Mouse (Mus musculus) liver, embryonic 12.5 days (tissue): Measurements from ENCODE around the gene Nucks1. TPM values are rescaled to one million over a fixed set of nuclear protein-coding genes. Genes with fewer than 3 reads are reported as not detected.

Experiments
- ATAC-seq: fragments of 200-750 bp; cut with Nextera tagmentation; 2 replicates; pipeline ENCODE4 v1.8.0; 2017; ENCODE audit warnings: moderate number of reproducible peaks, mild to moderate bottlenecking, moderate library complexity
- H3K27ac ChIP-seq: fragments of 300-500 bp; sonication (generic); 2 replicates; pipeline ENCODE4 v1.5.1; 2016; ENCODE audit warnings: mild to moderate bottlenecking
- H3K27me3 ChIP-seq: fragments of 300-500 bp; sonication (generic); replicated peaks from 2 replicates; pipeline ENCODE4 v1.6.1; 2016; ENCODE audit warnings: mild to moderate bottlenecking, moderate library complexity
- H3K36me3 ChIP-seq: fragments of 300-500 bp; sonication (generic); 2 replicates; pipeline ENCODE4 v1.6.1; 2016; ENCODE audit warnings: mild to moderate bottlenecking, moderate library complexity
- H3K4me1 ChIP-seq: fragments of 300-500 bp; sonication (generic); 2 replicates; pipeline ENCODE4 v1.6.1; 2016
- H3K4me2 ChIP-seq: fragments of 300-500 bp; sonication (generic); 2 replicates; pipeline ENCODE4 v1.6.1; 2016; ENCODE audit warnings: mild to moderate bottlenecking, moderate library complexity
- H3K4me3 ChIP-seq: fragments of 300-500 bp; sonication (generic); 2 replicates; pipeline ENCODE4 v1.5.1; 2016; ENCODE audit warnings: mild to moderate bottlenecking, moderate library complexity
- H3K9ac ChIP-seq: fragments of 300-500 bp; sonication (generic); 2 replicates; pipeline ENCODE4 v1.6.1; 2016; ENCODE audit warnings: mild to moderate bottlenecking, moderate library complexity
- H3K9me3 ChIP-seq: fragments of 300-500 bp; sonication (generic); replicated peaks from 2 replicates; pipeline ENCODE4 v1.6.1; 2016; ENCODE audit warnings: mild to moderate bottlenecking, moderate library complexity
- WGBS: fragments of 180-500 bp; shearing (Covaris S2); methylation state at CpG from one replicate; pipeline ENCODE4 v1.1.7; 2016; ENCODE audit not compliant: insufficient replicate concordance; 5-methylcytosine and 5-hydroxymethylcytosine counted together
- polyA plus RNA-seq: library from polyadenylated mRNA; unstranded; fragments of >200 nt; fragmentation: Nextera tagmentation; extraction: Ambion mirVana; gene quantifications from 2 replicates; pipeline ENCODE4 v1.2.1, GENCODE M21; 2016

Nucks1 gene
- polyA plus RNA-seq, 1 experiment from 2014 or later, result 59.7 TPM

- H3K4me2 ChIP-seq, result no peak overlapping the region
- ATAC-seq, result no peak
- 25% methylated on average over 3 of the region's 3 CpGs for WGBS
- no peaks in the 10 kb centered on the region for H3K9me3 ChIP-seq
- H3K27me3 ChIP-seq, result peaks cover 29% of the 10 kb centered on the region
- H3K9ac ChIP-seq, result no peak overlapping the region
- peaks cover 14% of the 10 kb centered on the region; the same call in 1 of the 2 replicates for H3K4me1 ChIP-seq
- H3K36me3 ChIP-seq, result no peaks in the 10 kb centered on the region
- no peak overlapping the region for H3K27ac ChIP-seq
- no peak overlapping the region for H3K4me3 ChIP-seq
These were observed 44.9 kb downstream of the Nucks1 start for GRCm38 (mm10) chr1:131955131-131955757.

- Histone ChIP-seq H3K4me1 (peaks cover 14% of the 10 kb centered on the region; the same call in 1 of the 2 replicates), H3K4me2 (no peak overlapping the region), H3K27me3 (peaks cover 51% of the 10 kb centered on the region), H3K9me3 (no peaks in the 10 kb centered on the region), H3K36me3 (no peaks in the 10 kb centered on the region), H3K27ac (no peak overlapping the region), H3K9ac (no peak overlapping the region), H3K4me3 (no peak overlapping the region)
- WGBS, result 50% methylated on average over 5 of the region's 5 CpGs
- 0 out of 2 replicates have a peak, but pooled peaks have one; percentile 44 for ATAC-seq
These were observed 47.1 kb downstream of the Nucks1 start for GRCm38 (mm10) chr1:131957416-131957815.

GRCm38 (mm10) chr1:131961004-131961403, 50.7 kb downstream of the Nucks1 start:
- no peak for ATAC-seq
- H3K27me3 ChIP-seq, result peaks cover 78% of the 10 kb centered on the region
- 55% methylated on average over 2 of the region's 2 CpGs for WGBS

GRCm38 (mm10) chr1:131962606-131963084, 52.3 kb downstream of the Nucks1 start, which contains the start of gene Slc45a3:
Slc45a3 (plus strand) TSS chr1:131962967.
- peak within 1 kb of the TSS; percentile 59 for H3K9ac ChIP-seq
- peaks cover 84% of the 10 kb centered on the region for H3K27me3 ChIP-seq
- no peaks in the 10 kb centered on the region for H3K9me3 ChIP-seq
- H3K4me1 ChIP-seq, result peaks cover 15% of the 10 kb centered on the region
- WGBS, result 1% methylated on average over 28 of the region's 35 CpGs
- no peak within 1 kb of the TSS for H3K27ac ChIP-seq
- H3K4me2 ChIP-seq, result peak within 1 kb of the TSS; percentile 85
- no peaks in the 10 kb centered on the region for H3K36me3 ChIP-seq
- ATAC-seq, result peak; percentile 24
- H3K4me3 ChIP-seq, result peak within 1 kb of the TSS; percentile 63

More at GRCm38 (mm10) chr1:131961004-131961403, 50.7 kb downstream of the Nucks1 start:
- Histone ChIP-seq H3K4me1 (peaks cover 15% of the 10 kb centered on the region), H3K27ac (no peak overlapping the region), H3K4me3 (no peak overlapping the region), H3K36me3 (no peaks in the 10 kb centered on the region), H3K9ac (no peak overlapping the region), H3K9me3 (no peaks in the 10 kb centered on the region), H3K4me2 (no peak overlapping the region)

DNA sequence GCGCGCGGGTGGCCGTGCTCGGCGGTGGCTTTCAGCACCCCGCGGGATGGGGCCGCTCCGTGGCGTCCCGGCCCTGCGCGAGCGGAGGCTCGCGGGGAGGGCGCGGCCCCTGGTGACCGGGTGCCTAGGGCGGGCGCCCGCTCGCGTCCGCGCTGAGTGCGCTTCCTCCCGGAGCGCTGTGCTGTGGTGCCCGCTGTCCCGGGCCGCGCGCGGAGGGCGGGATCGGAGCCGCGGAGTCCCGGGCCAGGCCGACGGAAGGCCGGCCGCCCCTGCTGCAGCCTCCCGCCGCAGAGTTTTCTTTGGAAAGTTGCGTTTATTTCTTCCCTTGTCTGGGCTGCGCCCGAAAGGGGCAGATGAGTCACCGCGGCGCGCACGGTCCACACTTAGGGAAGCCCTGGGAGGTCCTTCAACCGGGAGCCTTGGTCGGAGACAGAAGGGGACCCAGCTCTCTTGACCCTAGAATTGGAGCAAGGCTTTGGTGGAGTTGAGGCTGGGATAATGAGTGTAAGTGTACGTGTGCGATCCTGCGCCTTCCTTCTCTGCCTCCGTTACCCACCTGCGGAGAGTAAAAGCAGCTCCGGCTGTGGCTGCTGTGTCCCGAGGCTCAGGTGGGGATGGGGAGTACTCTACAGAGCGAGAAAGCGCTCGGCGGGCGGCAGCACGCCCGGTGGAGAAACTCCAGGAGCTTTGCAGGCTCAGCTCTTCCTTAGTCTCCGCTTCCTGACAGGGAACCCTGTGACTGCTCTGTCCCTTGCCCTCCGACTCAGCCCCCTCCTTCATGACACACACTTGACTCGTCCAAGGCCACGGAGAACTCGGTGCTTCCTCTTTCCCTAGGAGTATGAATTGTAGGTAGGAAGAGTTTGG, 53.0 kb downstream of the Nucks1 start:
- Histone ChIP-seq H3K27ac (no peak overlapping the region), H3K27me3 (peaks cover 84% of the 10 kb centered on the region)
- peak; percentile 48 for ATAC-seq

GRCm38 (mm10) chr1:131964100-131964499, 53.8 kb downstream of the Nucks1 start:
- Histone ChIP-seq H3K4me1 (peaks cover 15% of the 10 kb centered on the region), H3K36me3 (no peaks in the 10 kb centered on the region), H3K9ac (no peak overlapping the region), H3K4me2 (peak overlapping the region; percentile 85), H3K4me3 (peak overlapping the region; percentile 63; the same call in 1 of the 2 replicates), H3K27ac (no peak overlapping the region), H3K9me3 (no peaks in the 10 kb centered on the region), H3K27me3 (peaks cover 90% of the 10 kb centered on the region)
- ATAC-seq, result no peak
- WGBS, result 21% methylated on average over 5 of the region's 5 CpGs

More for the DNA sequence above, 53.0 kb downstream of the Nucks1 start:
- H3K4me1 ChIP-seq, result peaks cover 15% of the 10 kb centered on the region
- WGBS, result 4% methylated on average over 76 of the region's 76 CpGs
- no peaks in the 10 kb centered on the region for H3K9me3 ChIP-seq
- H3K4me3 ChIP-seq, result peak overlapping the region; percentile 63
- no peaks in the 10 kb centered on the region for H3K36me3 ChIP-seq
- peak overlapping the region; percentile 85 for H3K4me2 ChIP-seq
- peak overlapping the region; percentile 59 for H3K9ac ChIP-seq

DNA sequence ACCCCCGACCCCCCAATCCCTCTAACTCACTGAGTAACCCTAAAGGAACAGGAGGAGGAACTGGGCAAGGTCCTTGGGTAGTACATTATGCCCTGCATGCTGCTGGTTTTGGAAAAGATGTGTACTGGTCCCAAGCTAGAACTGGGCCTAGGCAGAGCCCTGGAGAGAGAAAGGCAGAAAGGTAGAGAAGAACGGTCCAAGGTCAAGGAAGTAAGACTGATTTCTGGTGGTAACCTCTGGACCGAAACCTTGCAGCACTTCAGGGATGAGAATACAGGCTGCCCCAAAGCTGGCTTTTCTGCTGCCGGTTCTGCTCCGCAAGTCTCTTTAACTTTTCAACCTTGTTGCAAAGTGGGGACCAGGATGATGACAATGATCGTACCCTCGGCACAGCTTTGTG, 54.2 kb downstream of the Nucks1 start:
- Histone ChIP-seq H3K27me3 (peaks cover 92% of the 10 kb centered on the region), H3K9ac (no peak overlapping the region), H3K4me1 (peaks cover 15% of the 10 kb centered on the region), H3K27ac (no peak overlapping the region), H3K4me3 (no peak overlapping the region), H3K4me2 (no peak overlapping the region), H3K9me3 (no peaks in the 10 kb centered on the region), H3K36me3 (no peaks in the 10 kb centered on the region)
- no peak for ATAC-seq
- WGBS, result 52% methylated on average over 7 of the region's 7 CpGs

DNA sequence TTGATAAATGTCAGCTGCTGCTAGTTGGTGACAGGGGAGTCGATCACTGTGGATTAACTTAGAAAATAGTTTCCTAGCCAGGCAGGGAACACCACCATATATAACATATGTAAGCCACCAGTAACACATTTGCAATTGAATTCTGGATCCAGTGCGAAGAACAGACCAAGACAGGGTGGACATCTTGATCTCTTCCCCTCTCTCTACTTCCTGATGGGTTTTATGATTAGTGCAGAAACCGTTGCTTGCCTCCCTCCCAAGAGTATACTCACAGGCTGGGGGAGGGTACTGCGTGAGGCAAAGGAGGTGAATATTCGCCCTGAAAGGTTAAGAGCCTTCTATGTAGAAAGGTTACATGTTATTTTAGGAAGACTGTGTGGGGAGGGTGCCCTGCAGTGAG, 55.5 kb downstream of the Nucks1 start:
- H3K4me1 ChIP-seq, result peaks cover 27% of the 10 kb centered on the region
- no peaks in the 10 kb centered on the region for H3K36me3 ChIP-seq
- no peak for ATAC-seq
- H3K9ac ChIP-seq, result no peak overlapping the region
- no peak overlapping the region for H3K4me3 ChIP-seq
- H3K27ac ChIP-seq, result no peak overlapping the region
- WGBS, result 20% methylated on average over 5 of the region's 5 CpGs
- no peak overlapping the region for H3K4me2 ChIP-seq
- peaks cover 88% of the 10 kb centered on the region for H3K27me3 ChIP-seq
- no peaks in the 10 kb centered on the region for H3K9me3 ChIP-seq

DNA sequence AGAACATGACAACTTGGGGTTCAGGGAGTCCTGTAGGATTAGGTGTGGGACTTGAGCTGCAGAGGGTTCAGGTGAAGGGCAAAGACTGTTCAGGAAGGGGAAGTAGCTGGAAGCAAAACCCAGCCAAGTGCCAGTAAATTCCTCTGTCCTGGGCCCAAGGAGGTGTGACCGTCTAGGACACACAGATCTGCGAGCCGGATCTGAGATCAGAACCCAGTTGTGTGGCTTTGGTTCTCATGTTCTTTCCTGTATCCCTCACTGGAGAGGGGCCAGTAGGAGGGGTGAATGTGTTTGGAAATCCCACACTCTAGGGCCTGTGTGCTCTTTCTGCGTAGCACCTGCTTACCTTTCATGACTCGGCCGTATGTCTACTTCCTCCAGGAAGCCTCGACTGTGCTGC, 57.0 kb downstream of the Nucks1 start:
- no peak for ATAC-seq
- Histone ChIP-seq H3K4me3 (no peak overlapping the region), H3K9ac (no peak overlapping the region), H3K27ac (no peak overlapping the region), H3K9me3 (no peaks in the 10 kb centered on the region), H3K4me2 (no peak overlapping the region), H3K36me3 (no peaks in the 10 kb centered on the region), H3K4me1 (peaks cover 42% of the 10 kb centered on the region), H3K27me3 (peaks cover 79% of the 10 kb centered on the region)
- WGBS, result 54% methylated on average over 7 of the region's 7 CpGs

GRCm38 (mm10) chr1:131968556-131968955, 58.2 kb downstream of the Nucks1 start:
- peaks cover 68% of the 10 kb centered on the region for H3K27me3 ChIP-seq
- no peak for ATAC-seq
- no peak overlapping the region for H3K4me2 ChIP-seq
- H3K4me1 ChIP-seq, result peaks cover 45% of the 10 kb centered on the region
- WGBS, result 42% methylated on average over 3 of the region's 3 CpGs
- H3K4me3 ChIP-seq, result no peak overlapping the region
- no peaks in the 10 kb centered on the region for H3K36me3 ChIP-seq
- H3K9me3 ChIP-seq, result no peaks in the 10 kb centered on the region
- H3K9ac ChIP-seq, result no peak overlapping the region
- H3K27ac ChIP-seq, result no peak overlapping the region

- Histone ChIP-seq H3K27me3 (peaks cover 64% of the 10 kb centered on the region), H3K9me3 (no peaks in the 10 kb centered on the region), H3K4me1 (peaks cover 45% of the 10 kb centered on the region), H3K4me2 (no peak overlapping the region), H3K9ac (no peak overlapping the region), H3K36me3 (no peaks in the 10 kb centered on the region), H3K4me3 (no peak overlapping the region), H3K27ac (no peak overlapping the region)
- 70% methylated on average over 6 of the region's 6 CpGs for WGBS
- ATAC-seq, result no peak
These were observed 58.6 kb downstream of the Nucks1 start for GRCm38 (mm10) chr1:131968983-131969382.

- H3K36me3 ChIP-seq, result no peaks in the 10 kb centered on the region
- no peak for ATAC-seq
- H3K27me3 ChIP-seq, result peaks cover 59% of the 10 kb centered on the region
- H3K4me2 ChIP-seq, result no peak overlapping the region
- no peaks in the 10 kb centered on the region for H3K9me3 ChIP-seq
- no peak overlapping the region for H3K9ac ChIP-seq
- no peak overlapping the region for H3K4me3 ChIP-seq
- H3K27ac ChIP-seq, result no peak overlapping the region
- H3K4me1 ChIP-seq, result peaks cover 51% of the 10 kb centered on the region
- 45% methylated on average over 4 of the region's 4 CpGs for WGBS
These were observed 59.5 kb downstream of the Nucks1 start for GRCm38 (mm10) chr1:131969825-131970224.
